Mouse (Mus musculus) lung, postnatal 4 days (tissue): ENCODE measurements around the gene Ercc2.

Experiments
- DNase-seq, 2 experiments: peaks; one replicate each; pipeline ENCODE4 v3.0.0; 2021

Ercc2 gene

DNA sequence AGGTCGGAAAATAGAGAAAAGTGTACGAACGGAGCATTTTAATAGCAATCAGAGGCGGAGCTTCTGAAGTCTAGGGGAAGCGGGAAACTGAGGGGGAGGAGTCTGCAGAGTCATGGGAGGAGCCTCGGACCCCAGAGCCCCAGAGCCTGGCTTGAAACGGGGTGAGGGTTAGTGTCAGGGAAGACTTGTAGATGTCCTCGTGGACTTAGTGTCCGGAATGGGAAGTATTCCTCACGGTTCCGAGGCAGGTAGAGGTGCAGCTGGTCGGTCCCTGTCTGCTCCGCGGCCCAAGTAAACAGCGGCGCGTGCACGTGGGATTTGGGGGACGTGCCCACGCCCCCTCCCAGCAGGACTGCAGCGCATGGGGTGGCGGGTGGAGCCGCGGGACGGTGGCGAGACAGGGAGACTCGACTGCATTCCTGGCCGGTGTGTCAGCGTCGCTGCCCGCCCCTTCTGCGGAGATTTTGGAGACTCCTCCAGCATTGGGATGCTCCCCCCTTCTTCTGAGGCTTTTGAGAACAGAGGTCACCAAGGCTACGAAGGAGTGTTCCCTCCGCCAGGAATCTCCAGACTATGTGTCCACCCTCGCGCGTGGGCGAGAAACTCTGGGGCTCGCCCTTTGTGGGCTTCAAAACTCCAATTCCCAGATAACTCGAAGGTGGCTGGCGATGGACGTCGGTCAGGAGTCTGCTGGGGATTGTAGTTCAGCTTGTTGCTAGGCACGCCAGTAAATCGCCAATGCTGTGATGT is 21.7 kb upstream of the Ercc2 start:
- peak; percentile 79 to 84 for DNase-seq

DNA sequence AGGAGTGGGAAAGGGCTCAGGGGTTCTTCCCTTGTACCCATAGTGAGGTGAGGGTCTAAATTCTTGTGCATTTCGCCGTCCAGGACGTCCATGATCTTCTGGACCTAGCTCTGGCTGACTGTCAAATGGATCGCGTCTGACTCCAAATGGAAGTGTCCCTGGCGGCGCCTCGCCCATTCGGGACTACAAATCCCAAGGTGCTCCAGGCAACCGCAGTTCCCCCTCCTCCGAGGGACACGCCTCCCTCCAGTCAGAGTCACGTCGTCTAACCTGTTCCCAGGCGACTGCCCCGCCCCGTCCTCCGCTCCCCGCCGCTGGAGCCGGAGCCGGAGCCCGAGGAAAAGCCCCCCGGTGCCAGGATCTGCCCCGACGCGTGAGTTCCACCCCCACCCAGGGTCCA is 20.9 kb upstream of the Ercc2 start:
- peak; percentile 92 to 94 for DNase-seq

GRCm38 (mm10) chr7:19361720-19362119 is 20.1 kb upstream of the Ercc2 start:
- DNase-seq = peak; percentile 77 to 84

DNA sequence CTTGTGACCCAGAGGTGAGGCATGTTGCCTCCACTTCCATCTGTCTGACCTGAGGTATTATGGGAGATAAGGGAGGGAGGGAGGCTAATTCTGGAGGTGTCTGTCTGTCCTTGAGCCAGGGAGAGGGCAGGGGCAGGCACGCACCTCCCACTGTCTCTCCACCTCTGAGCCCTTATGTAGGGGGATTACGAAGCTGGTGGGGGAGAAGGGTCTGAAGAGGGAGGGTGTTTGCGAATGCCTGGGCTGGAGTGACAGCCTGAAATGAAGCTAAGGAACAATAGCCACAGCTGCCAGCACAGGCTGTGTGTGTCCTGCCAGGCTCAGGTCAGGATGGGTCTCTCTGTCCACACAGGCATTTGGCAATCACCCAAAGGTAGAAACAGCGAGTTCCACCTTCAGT is 19.5 kb upstream of the Ercc2 start:
- DNase-seq = no peak

- peak; percentile 84 for DNase-seq
Observed at GRCm38 (mm10) chr7:19363881-19364280, 17.9 kb upstream of the Ercc2 start.

DNA sequence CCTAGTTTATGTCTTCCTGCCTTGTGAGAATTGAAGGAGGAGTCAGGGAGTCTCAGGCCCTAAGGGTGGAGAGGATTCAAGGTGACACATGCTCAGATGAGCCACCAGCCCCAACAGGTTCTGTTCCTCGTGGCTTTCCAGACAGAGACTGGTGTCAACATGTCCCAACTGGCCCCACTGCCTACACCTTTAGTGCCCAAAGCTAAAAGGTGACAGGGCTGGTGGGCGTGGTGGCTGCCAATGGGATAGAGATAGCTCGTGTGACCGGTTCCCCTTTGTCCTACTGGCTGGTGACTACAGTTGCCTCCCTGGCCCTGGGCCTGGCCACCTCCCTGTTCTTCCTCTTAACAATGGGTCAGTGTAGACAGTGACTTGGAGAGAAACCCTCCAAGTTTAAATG is 16.4 kb upstream of the Ercc2 start:
- DNase-seq = no peak

DNA sequence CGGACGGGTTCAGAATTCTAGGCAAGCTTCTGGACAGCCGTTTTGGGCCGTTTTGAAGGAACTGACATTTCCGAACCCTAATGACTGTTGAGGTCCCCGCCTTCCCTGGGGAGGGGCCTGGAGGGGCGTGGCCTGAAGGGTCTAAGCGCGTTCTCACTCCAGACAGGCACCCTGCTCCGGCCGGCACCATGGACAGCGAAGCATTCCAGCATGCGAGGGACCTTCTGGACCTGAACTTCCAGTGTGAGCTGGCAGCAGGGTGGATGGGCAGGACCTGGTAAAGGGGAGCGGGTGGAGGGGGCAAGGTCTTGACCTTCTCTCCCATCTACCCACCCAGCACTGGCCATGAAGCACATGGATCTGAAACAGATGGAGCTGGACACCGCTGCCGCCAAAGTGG is 13.4 kb upstream of the Ercc2 start:
- peak; percentile 72 to 77 for DNase-seq

DNA sequence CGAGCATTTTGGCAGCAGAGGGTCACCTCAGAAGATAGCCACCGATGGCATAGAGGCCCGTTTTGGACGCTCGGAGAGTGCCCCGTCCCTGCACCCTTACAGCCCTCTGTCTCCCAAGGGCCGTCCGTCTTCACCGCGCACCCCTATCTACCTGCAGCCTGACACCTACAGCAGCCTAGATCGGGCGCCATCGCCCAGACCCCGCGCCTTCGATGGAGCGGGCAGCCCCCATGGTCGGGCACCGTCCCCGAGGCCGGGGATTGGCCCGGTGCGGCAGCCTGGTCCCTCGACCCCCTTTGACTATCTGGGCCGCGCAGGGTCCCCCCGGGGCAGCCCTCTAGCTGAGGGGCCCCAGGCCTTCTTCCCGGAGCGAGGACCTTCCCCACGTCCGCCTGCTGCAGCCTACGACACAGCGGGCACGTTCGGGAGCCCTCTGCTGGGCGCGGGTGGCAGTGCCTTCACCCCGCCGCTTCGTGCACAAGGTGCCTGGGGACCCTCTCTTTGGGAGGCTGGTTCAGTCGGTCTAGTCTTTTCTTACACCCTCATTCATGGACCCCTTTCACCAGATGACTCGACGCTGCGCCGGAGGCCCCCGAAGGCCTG is 11.9 kb upstream of the Ercc2 start:
- DNase-seq = peak; percentile 60 to 74

DNA sequence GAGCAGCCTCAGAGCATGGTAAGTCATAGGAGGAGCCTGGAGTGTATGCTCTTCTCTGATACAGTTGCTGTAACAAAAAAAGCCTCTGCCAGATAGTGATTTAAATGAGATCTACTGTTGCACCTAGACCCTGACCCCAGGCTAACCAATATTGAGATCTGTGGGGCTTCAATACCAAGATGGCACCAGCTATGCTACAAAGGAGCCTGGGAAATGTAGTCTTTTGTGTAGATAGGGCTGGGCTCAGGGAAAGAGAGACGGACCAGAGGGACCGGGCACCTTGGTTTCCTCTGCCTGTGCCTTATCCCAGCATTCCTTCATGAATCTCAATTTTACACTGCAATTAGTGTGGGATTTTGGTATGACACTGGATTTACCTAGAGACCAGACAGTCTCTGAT is 8.4 kb upstream of the Ercc2 start:
- no peak for DNase-seq

GRCm38 (mm10) chr7:19375368-19375767 is 6.4 kb upstream of the Ercc2 start:
- no peak for DNase-seq

- no peak for DNase-seq
Observed at GRCm38 (mm10) chr7:19376019-19376418, 5.8 kb upstream of the Ercc2 start.

GRCm38 (mm10) chr7:19378049-19378448 is 3.8 kb upstream of the Ercc2 start:
- DNase-seq = peak in 1 of 2 experiments; percentile 58

DNA sequence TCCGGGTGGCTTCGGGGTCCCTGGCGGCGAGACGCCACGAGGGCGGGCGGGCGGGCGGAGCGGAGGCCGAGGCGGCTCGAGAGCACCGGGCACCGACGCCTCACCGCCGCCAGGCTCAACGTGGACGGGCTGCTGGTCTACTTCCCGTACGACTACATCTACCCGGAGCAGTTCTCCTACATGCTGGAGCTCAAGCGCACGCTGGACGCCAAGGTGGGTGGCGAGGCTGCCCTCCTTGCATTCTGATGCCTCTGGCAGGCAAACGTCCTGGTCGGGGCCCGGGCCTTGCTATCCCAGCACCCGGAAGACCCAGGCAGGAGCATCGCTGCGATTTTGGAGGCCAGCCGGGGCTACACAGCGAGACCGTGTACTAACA is 344 bp downstream of the Ercc2 start:
- DNase-seq = no peak

DNA sequence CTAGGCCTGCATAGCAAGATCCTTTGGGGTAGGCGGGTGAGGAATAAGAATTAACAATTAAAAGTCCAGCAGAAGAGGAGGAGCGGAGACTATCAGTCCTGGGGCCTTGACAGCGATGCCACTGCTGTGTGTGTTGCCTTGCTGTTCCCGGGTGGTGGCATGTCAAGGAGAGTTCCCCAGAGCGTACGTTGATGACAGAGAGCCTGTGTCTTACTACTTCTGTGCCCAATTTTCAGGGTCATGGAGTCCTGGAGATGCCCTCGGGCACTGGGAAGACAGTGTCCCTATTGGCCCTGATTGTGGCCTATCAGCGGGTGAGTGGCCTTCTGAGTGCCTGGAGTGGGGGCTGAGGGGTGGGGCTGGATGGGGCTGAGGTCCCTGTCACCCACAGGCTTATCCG is 1.9 kb downstream of the Ercc2 start:
- DNase-seq = no peak

DNA sequence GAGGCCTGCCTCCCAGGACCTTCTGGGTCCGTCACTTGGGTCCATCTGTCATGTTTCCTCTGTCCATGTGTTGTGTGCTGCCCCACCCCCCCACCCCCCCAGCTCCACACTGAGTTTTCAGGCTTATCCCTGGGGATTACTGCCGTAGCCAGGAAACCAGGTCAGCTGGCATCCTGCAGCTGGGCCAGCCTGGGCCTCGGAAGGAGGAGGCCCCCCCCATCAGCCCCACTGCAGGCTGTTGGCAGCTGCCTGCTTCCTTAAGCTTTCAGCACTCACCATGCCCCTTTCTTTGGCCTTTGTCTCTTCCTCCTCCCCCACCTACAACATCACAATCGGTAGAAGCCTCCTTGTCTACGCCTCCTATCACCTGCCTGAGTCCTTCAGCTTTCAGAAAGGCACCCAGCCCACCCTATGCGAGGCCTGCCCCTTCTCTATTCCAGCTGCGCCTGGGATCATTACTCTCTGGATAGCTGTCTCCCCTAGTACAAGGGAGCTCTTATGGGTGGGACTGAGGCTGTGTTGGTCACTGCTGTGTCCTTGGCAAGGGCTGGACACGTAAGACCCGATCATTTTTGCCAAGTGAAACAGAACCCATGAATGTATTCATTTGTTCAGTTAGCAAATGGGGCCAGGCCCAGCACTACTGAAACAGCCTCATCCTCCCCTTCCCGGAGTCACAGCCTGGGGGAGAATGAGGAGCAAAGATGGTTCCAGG is 7.0 kb downstream of the Ercc2 start:
- no peak for DNase-seq

DNA sequence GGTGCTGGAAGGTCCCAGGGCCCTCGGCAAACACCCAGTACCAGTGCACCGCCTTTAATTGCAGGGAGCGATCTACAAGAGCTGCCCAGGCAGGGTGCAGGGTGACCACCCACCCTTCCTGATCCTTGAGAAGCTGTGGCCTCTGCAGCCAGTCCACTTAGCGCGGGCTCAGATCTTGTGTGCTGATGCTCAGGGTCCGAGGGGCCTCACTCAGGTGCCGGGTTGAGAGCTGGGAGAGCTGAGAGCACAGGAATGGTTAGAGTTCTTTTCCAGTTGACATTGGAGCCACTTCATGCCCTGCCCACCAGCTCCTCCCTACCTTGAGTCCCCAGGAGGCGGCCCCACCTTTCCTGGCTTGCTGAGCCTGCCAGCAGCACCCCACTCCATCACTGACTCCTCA is 12.7 kb downstream of the Ercc2 start:
- no peak for DNase-seq

GRCm38 (mm10) chr7:19399496-19400280 is 17.9 kb downstream of the Ercc2 start:
- DNase-seq = peak; percentile 78 to 83

DNA sequence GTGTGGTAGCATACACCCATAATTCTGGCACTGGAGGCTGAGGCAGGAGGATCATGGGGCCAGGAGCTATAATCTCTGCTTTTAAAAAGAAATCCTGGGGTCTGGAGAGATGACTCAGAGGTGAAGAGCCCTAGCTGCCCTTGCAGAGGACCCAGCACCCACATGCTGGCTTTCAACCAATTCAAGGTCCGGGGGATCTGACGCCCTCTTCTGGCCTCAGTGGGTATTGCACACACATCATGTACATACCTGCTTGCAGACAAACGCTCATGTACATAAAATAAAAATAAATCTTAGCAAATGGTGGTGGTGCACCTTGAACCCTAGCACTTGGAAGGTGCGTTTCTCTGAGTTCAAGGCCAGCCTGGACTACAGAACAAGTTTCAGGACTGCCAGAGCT is 19.1 kb downstream of the Ercc2 start:
- no peak for DNase-seq

GRCm38 (mm10) chr7:19402535-19403112 is 20.8 kb downstream of the Ercc2 start:
- DNase-seq = no peak

- peak; percentile 83 to 90 for DNase-seq
Observed at GRCm38 (mm10) chr7:19403731-19404296, 22.0 kb downstream of the Ercc2 start, which contains the start of gene Klc3. Gene Klc3, minus strand, starts transcription at chr7:19404104.

DNA sequence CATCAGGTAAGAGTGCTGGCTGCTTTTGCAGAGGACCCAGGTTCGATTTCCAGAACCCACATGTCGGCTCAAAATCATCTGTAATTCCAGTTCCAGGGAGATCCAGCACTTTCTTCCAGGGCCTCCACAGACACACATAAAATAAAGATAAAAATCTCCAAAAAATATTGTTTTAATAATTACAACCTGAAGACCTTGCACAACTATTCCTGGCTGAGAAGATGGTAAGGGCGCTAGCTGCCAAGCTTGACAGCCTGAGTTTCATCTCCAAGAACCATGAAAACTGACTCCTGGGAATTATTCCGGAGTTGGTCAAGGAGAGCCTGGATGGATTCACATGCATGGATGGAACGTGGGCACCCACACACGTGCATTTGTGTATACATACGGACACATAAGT is 22.7 kb downstream of the Ercc2 start, which contains the start of gene Ckm:
Gene Ckm, plus strand, starts transcription at position 301 of the 400 bp plus-strand sequence.
- no peak for DNase-seq

GRCm38 (mm10) chr7:19405417-19405816 is 23.6 kb downstream of the Ercc2 start:
- peak; percentile 85 to 89 for DNase-seq
